Mouse (Mus musculus): ENCODE measurements around the gene Gm20431. TPM values are rescaled to one million over a fixed set of nuclear protein-coding genes. Genes with fewer than 3 reads are reported as not detected.

The Gm20431 gene
- polyA plus RNA-seq, 1 experiment from 2014 or later: 5.4 TPM

DNA sequence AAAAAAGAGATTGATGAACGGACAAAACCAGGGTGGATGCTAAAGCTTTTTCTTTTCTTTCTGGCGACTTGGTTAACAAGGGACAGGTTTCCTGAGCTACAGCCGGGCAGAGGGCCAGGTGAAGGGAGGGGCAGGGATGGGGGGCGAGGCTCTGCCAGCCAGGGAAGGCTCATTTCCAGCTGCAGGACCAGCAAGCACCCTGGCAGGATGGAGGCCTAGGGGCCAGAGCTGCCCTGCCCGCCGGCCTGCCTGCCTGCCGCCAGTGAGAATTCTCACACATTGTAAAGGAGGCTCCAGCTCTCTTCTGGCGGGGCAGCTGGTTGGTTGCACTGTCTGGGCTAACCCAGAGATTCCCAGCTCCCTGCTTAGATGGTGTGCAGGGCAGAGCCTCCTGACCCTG, 99.2 kb downstream of the Gm20431 start:
- ATAC-seq (peak; percentile 41; the same call in 1 of the 2 replicates), DNase-seq (ENCODE audit: low spot score) (peak; percentile 68)
- H3K27ac ChIP-seq (ENCODE audit: low read depth, low read length): no peak overlapping the region

DNA sequence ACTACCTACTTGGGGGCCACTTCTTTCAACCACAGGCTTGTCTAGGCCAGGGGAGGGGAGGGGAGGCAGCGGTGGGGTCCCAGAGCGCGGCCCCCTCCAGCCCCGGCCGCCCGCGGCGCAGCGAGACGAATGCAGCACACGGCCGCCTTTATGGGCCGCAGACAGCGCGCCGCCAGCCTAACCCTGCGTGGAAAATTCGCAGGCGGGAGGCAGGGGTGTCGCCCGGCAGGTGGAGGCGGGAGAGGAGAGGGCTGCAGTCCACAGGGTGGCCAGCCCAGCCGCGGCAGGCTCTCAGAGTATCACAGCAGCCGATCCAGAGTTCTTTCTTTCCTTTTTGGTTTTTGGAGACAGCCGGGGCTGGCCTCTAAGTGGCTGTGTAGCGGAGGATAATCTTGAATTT, 101.9 kb downstream of the Gm20431 start:
- Histone ChIP-seq H3K9ac (ENCODE audit: low read length) (peak overlapping the region; percentile 37; the same call in 1 of the 2 replicates), H3K4me2 (ENCODE audit: low read length) (peak overlapping the region; percentile 36), H3K27ac (ENCODE audit: low read depth, low read length) (no peak overlapping the region), H3K4me3 (ENCODE audit: low read depth, low read length) (no peak overlapping the region), H3K9me3 (replicated peaks; ENCODE audit: control insufficient read depth, low read length) (no peaks in the 10 kb centered on the region), H3K36me3 (ENCODE audit: control insufficient read depth, insufficient read depth, low read length) (no peaks in the 10 kb centered on the region), H3K27me3 (replicated peaks; ENCODE audit: control insufficient read depth, insufficient read depth, low read length) (no peaks in the 10 kb centered on the region), H3K4me1 (ENCODE audit: control insufficient read depth, insufficient read depth, low read length) (peaks cover 3% of the 10 kb centered on the region; the same call in 1 of the 2 replicates)
- DNase-seq (ENCODE audit: low spot score): no peak
- WGBS: 18% methylated on average over 27 of the region's 27 CpGs
- 0 out of 2 replicates have a peak, but pooled peaks have one; percentile 10 for ATAC-seq

More for the DNA sequence above, 99.2 kb downstream of the Gm20431 start:
- Histone ChIP-seq H3K27me3 (replicated peaks; ENCODE audit: control insufficient read depth, insufficient read depth, low read length) (no peaks in the 10 kb centered on the region), H3K36me3 (ENCODE audit: control insufficient read depth, insufficient read depth, low read length) (no peaks in the 10 kb centered on the region), H3K4me1 (ENCODE audit: control insufficient read depth, insufficient read depth, low read length) (peaks cover 3% of the 10 kb centered on the region; the same call in 1 of the 2 replicates), H3K4me2 (ENCODE audit: low read length) (no peak overlapping the region), H3K9ac (ENCODE audit: low read length) (no peak overlapping the region), H3K9me3 (replicated peaks; ENCODE audit: control insufficient read depth, low read length) (no peaks in the 10 kb centered on the region), H3K4me3 (ENCODE audit: low read depth, low read length) (no peak overlapping the region)
- WGBS: 15% methylated on average over 8 of the region's 8 CpGs

Small RNA genes within 50 kb of the gene (microRNA-seq; reads per million reads assigned to microRNA genes)
- not detected for gene Gm22355

Other genes with a start within 250 kb of the Gm20431 start
- 13.8 and 15.9 TPM in 2 replicates for gene Slc9a8, start 239.8 kb downstream of the Gm20431 start, polyA plus RNA-seq (2014; fragmentation: Nextera tagmentation; extraction: Ambion mirVana)
- 150 and 151 TPM in 2 replicates for gene Rnf114, start 168.9 kb downstream of the Gm20431 start, polyA plus RNA-seq (2014; fragmentation: Nextera tagmentation; extraction: Ambion mirVana)
- gene Spata2, start 168.6 kb downstream of the Gm20431 start, polyA plus RNA-seq (2014; fragmentation: Nextera tagmentation; extraction: Ambion mirVana): 22.1 and 32.1 TPM in 2 replicates
- gene Snai1, start 123.3 kb downstream of the Gm20431 start, polyA plus RNA-seq (2014; fragmentation: Nextera tagmentation; extraction: Ambion mirVana): 3.0 and 5.0 TPM in 2 replicates
- 238 and 265 TPM in 2 replicates for gene Ube2v1, start 29.4 kb downstream of the Gm20431 start, polyA plus RNA-seq (2014; fragmentation: Nextera tagmentation; extraction: Ambion mirVana)
- 0.11 and 0.38 TPM in 2 replicates for gene Cebpb, start 27.4 kb upstream of the Gm20431 start, polyA plus RNA-seq (2014; fragmentation: Nextera tagmentation; extraction: Ambion mirVana)
- 21.3 and 24.8 TPM in 2 replicates for gene Tmem189, start 28.3 kb upstream of the Gm20431 start, polyA plus RNA-seq (2014; fragmentation: Nextera tagmentation; extraction: Ambion mirVana)

All from forebrain, embryonic 14.5 days (tissue).